Mouse (Mus musculus): ENCODE data around the gene Bmp6.

GRCm38 (mm10) chr13:38393444-38393843 lies 48.5 kb downstream of the Bmp6 start:
- TF ChIP-seq POLR2A (IDR thresholded peaks at IDR 0.05; ENCODE audit: insufficient read depth, low read depth, low read length) (no peak), CTCF (IDR thresholded peaks at IDR 0.05; ENCODE audit: insufficient read depth, low read depth, low read length) (no peak)

All from olfactory bulb, adult 2 months (tissue).